In the genomic region with DNA sequence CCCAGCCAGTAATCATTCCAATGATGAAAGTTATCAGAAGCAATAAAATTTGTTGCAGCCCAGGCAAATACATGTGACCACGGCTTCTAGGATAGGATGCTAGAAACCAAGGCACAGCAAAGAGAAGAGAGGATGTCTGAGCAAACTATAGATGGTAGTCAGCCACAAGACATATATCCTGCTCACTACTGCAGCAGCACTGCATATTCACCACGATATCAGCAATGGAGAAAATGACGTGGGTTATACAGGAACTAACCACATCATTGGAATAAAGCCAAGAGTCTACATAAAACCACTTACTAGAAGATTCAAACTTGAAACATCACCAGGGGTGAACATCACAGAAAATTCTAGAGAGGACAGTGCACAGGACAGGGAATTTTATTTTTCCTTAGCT, we compare ENCODE assay signal across 15 mouse cellular contexts.
"Had no signal": no experiment of that assay in that cellular context is flagged by ENCODE, and none has a peak within 500 bp of the region (broad histone marks: within the 10 kb centered on the region; RNA-seq: fewer than 3 reads in every experiment).

No protein-coding gene starts in this region.

- H3K36me3 ChIP-seq: limb, embryonic 13.5 days; liver, embryonic 15.5 days had no signal

- H3K9me3 ChIP-seq: limb, embryonic 13.5 days; liver, embryonic 15.5 days had no signal

- H3K4me1 ChIP-seq: limb, embryonic 13.5 days had no signal

- DNase-seq: kidney, adult 9 months; kidney, postnatal 36 days; layer of hippocampus, adult 9-11 months; layer of hippocampus, postnatal 36 days; lung, adult 2 months; lung, postnatal 36 days; spleen, adult 18-20 months; thymus, adult 2 months; thymus, postnatal 36 days had no signal

- H3K27me3 ChIP-seq: limb, embryonic 13.5 days; liver, embryonic 15.5 days had no signal

- H3K4me2 ChIP-seq: limb, embryonic 13.5 days; liver, embryonic 15.5 days; midbrain, embryonic 11.5 days had no signal

- ATAC-seq: lung, postnatal 0 days; midbrain, embryonic 16.5 days had no signal

- H3K27ac ChIP-seq: kidney, postnatal 0 days; limb, embryonic 13.5 days; liver, embryonic 15.5 days had no signal

- H3K9ac ChIP-seq: limb, embryonic 13.5 days; liver, embryonic 15.5 days had no signal

- H3K4me3 ChIP-seq: limb, embryonic 13.5 days; liver, embryonic 15.5 days had no signal
